Mouse (Mus musculus) urinary bladder, postnatal 10 days (tissue): ENCODE results near the gene Slc6a9.
A peak's percentile ranks its signal among the peaks of the same experiment; 100 is the strongest.

Source experiments
- DNase-seq: peaks from one replicate; pipeline ENCODE4 v3.0.0; 2022; ENCODE audit warnings: low spot score

Gene Slc6a9

DNA sequence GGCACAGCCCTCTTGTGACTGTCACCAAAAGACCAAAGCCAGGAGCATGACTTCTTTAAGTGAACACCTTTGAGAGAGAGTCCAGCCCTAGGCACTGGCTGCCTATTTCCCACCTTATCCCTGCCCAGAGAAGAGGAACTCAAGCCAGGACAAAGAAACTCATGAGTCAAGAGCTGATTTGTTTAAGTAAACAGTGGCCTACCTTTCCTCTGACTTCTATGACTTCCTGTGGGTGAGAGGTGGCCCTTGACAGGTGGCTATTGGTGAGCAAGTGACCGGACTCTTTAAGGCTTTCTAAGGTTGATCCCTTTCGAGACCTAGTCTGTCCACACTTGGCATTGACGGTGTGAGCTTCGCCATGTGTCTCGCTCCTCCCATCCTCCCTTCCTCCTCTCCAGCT, 6.5 kb downstream of the Slc6a9 start:
- DNase-seq = no peak

DNA sequence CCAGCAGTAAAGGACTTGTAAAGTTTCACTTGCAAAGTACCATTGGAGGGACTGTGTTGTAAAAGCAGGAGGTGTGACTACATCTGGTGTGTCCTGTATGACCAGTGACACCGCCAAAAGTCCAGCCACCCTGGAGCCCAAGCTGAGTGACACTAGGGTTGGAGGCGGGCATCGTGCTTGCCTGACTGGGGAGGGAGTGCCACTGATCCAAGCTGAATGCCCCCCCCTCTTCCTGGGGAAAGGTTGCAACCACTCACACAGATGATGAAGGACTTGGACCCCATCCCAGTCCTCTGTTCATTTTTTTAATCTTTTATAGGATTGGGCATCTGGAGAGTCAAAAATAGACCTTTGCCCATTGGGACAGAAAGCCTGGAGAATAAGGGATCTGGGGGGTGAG, 7.3 kb downstream of the Slc6a9 start:
- no peak for DNase-seq

DNA sequence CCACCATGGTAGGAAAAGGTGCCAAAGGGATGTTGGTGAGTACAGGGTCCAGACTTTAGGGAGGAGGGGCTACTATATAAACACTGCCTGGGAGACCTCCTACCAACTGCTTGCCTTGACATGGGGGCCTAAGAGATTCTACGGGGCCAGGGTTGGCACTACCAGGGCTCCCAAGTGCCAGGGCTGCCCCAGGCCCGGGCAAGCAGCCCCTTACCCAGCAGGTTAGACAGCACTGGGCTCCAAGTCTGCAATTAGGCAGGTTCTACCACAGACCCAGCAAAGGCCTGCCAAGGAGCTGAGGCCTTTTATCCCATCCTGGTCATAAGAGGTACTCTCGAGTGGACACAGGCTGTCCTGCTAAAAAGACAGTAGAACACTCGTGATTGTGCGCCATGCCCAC, 8.8 kb downstream of the Slc6a9 start:
- DNase-seq = no peak

DNA sequence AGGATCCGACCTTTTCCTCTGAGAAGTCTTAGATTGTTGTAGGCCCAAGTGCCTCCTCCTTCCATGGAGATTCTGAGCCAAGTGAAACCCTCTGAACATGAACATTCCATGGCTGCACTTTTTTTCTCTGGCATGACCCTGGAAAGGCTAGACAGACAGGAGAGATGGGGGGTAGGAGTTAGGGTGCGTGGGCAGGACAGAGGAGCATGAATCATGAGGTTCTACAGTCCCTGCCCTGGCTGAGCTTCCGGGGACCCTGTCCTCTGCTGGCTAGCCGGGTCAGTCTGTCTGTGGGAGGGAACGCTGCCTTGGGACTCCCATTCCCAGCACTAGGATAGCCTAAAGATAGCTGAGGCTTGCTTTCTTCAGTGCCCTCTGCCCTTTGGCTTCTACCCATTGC, 10.2 kb downstream of the Slc6a9 start:
- no peak for DNase-seq

DNA sequence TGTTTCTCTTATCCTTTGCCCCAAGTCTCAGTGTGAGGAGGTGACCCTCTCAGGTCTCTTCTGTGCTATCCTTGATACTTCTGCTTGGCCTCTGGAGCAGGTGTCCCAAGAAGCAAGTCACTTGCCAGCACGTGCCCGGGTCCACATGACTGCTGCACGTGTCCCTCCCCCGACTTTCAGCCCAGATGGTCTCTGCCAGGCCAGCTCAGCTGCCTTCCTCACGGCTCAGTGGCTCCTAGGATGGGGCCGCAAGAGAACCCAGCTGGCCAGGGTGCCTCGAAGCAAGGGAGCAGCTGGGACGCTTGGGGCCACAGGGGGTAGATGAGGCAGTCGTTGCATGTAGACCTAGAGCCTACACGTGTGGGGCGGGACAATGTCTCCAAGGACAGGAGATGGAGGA, 11.0 kb downstream of the Slc6a9 start:
- DNase-seq = no peak

DNA sequence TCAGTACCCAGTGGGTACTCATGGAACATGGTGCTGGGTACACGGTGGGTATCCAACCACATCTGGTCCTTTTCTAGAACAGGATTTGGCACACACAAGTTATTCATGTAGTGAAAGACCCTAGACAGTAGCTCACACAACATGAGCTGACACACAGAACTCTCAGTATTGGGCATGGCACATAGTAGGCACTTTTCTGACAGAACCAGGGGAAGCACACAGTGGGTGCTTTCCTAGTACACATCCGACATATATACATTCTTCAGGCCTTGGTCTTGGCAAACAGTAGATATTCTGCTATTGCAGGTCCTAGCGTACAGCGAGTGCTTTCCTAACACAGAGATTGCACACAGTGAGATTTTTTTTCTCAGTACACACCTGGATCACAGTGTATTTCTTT, 12.0 kb downstream of the Slc6a9 start:
- no peak for DNase-seq

DNA sequence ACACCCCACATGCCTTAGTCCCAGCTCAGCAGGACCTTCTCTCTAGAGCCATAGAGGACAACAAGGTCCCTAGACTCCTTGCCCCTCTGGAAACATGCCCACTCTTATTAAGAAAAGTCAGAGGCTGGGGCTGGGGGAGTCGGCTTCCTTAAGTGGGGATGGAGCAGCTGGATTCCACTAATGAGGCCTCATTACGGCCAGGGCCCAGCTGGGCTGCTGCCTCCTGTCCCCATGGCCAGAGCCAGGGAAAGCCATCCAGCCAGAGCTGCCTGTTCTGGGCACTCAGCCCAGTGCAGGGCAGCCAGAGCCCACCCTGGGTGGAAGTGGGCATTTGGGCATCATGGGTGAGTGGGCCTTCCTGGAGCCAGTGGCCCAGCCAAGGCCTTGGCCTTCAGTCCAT, 12.7 kb downstream of the Slc6a9 start:
- no peak for DNase-seq

DNA sequence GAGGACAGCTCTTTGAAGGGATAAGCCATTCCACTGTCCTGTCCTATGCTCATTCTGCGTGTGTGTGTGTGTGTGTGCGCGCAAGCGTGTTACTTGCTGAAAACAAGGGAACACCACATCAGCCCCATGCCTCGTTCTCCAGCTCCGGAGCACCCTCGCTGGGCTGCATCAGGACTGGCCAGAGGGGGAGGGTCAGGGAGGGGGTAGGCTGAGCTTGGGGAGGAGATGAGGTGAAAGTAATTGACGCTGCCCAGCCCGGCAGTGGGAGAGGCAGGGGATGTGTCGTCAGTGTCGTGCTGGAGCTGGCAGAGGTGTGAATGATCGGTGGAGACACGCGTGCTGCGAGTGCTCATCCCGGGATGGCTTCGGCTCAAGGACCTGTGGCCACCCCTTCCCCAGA, 14.8 kb downstream of the Slc6a9 start:
- no peak for DNase-seq

DNA sequence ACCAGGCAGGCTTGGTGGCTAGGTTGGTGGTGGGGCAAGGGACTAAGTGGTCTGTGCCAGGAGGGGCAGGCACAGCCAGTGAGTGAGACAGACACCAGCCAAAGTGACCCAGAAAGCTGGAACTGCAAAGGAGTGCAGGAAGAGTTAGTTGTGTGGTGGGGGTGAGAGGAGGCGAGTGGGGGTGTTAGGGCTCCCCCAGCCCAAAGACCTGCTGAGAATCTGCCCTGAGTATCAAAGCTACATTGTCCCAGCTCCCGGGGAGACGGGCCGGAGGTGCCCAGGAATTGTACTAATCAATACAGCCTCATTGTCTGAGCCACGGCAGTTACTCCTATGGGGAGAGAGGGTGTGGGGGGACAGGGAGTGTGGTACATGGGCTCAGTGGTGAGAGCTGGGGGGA, 15.2 kb downstream of the Slc6a9 start:
- DNase-seq = no peak

DNA sequence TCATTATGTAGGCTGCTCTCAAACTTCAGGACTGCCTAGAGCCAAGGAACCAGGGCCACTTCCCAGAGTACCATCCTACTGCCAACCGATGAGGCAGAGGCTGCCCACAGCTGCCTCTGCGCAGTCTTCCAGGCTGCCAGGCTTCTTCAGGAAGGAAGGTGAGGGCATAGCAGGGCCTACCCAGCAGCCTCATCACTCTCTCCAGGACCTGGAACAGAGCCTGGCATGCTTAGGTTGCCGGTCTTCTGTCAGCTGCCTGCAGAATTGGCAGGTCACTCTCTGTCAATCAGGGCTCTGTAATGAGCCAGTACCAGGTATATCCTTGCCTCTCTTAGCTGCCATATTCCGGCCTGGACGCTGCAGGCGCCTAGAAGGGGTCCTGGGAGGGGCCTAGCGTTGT, 15.9 kb downstream of the Slc6a9 start:
- DNase-seq = no peak

DNA sequence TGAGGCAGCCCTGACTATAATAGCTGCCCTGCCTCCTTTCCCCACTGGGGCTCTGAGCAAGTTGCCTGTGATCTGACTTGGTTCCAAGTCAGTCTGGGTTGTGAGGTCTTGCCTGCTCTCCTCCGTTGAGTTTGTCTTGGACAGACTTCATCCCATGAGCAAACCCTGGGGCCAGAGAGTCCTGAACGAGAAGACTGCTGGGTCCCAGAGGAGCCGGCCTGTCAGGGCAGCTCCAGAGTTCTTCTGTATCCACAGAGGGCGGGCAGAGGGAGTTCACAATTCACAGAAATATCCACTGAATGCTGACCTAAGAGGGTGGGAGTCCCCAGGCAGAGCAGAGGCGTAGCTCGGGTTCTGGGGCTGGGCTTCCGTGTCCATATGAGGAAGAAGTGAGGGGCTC, 16.6 kb downstream of the Slc6a9 start:
- no peak for DNase-seq

DNA sequence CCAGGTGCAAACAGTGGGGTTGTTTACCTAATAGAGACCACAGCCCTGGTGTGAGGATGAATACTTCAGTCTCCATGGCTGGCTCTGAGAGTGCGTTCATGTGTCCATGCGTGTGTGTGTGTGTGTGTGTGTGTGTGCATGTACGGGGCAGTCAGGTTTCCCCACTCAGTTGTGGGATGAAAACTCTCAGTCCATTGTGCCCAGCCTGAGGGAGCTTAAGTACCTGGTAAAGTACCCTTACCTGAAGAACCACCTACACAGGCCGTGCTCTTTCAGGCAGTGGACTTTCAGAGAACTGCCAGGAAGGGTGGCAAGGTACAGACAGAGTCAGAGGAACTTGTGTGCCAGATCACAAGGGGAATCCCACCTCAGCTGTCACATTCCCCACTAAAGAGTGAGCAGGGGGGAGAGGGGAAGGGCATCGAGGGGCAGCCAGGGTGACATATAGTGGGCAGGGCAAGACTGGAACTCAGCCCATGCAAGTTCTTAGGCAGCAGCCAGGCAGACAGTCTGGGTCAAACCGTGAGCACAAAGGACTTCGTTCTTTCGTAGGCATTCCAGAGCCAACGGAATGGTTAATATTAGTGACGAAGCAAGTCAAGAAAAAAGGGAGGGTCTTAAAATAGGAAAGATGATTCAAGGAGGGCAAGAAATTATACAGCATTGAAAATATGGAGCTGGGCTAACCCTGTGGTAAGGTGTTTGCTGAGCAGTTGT, 18.0 kb downstream of the Slc6a9 start:
- no peak for DNase-seq

DNA sequence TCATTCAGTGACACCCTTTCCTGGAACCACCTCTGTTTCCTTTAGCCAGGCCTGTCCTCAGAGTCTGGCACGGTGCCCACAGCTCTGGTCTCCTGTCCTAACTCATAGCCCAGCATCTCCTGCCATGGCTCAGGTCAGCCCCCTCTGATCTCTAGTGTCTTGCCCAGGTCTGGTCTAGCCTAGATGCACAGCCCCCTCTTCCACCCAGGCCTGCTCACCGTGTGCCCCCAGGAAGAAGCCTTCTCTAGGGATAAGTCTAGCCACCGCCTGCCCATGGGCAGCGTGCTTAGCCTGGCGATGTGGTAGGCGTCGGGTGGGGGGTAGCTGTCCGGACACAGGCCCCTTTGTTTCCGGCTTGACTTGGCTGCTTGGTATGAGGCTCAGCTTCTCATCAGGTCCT, 20.8 kb downstream of the Slc6a9 start:
- no peak for DNase-seq

DNA sequence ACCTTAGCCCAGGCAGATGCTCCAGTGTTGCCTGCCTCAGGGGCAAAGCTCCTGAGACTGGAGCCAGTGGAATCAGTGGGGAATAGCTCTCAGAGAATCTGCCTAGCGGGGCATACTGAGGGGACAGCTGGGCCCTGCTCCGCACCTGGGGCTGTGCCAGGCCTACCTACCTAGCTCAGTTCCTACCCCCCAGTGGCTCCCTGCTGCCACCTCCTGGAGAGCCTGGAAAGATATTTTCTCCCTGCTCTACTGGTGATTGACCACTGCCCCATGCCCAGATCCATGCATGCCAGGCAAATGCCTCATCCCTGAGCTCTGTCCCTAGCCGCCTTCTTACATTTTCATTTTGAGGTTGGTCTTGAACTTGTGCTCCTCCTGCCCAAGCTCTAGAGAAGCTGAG, 24.5 kb downstream of the Slc6a9 start:
- no peak for DNase-seq

DNA sequence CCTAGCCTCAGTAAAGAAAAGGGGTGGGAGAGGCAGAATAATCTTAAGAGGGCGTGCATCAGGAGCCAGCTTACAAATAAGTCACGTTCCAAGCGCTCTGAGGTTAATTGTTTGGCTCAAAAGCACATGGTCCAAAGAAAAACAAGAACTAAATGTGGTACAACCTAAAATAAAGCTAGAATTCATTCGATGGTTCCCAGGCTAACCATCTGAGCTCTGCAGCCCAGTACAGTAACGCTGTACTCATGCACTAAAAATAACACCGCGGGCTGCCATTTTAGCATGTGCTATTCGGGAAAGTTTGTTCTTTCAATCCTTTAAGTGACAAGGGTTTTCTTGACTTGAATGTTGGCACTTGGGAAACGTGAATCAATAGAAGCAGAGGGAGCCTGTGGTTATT, 26.3 kb downstream of the Slc6a9 start:
- no peak for DNase-seq

DNA sequence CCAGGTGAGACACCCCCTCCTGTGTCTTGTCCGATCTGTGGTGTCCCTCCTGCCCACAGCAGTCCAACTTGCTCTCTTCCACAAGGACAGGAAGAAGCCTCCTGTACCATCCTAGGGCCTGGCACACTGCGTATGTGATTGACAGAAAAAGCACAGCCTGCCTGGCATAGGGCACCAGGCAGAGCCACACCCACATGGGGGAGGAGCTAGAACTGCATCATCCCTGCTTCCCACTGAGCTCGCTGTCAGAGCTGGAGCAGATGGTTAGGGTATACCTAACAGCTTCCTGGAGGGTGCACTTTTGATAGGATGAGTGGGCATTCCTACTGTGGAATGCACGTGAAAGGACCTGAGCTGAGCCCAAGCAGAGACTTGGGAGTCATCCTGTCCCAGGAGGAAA, 28.5 kb downstream of the Slc6a9 start:
- DNase-seq = no peak

DNA sequence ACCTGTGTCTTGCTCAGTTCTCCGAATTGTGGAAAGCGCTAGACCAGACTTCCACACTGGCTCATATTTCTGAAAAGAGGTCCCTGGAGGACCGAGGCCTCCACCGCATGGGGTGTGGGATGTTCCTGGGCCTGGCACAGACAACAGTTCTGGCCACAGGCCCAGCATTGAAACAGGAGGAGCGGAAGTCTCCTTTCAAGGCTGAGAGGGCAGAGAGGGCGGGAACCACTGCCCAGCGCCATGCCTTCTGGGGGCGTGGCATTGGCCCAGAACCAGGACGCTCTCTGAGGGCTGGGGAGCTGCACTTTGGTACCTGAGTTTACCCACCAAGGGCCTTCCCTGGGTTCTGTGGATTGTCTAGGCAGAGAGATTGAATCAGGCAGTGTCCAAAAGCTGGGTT, 31.8 kb downstream of the Slc6a9 start:
- peak; percentile 40 for DNase-seq

DNA sequence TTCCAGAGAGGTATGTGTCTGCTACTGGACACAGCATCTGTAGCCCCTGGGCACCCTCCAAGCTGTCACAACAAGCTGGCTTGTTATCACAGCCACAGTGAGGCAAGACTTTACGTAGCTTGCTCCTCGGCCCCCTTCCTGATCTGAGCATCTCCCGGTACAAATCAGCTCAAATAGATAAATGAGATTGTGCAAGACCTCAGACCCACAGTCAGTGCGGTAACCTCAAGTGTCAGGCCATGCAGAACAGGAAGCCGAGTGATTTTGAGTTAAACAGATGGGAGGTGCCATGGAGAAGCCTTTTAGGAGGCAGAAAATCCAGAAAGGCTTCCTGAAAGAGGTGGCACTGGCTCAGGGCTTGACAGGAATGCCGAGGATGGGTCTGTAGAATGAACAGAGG, 32.7 kb downstream of the Slc6a9 start:
- no peak for DNase-seq

DNA sequence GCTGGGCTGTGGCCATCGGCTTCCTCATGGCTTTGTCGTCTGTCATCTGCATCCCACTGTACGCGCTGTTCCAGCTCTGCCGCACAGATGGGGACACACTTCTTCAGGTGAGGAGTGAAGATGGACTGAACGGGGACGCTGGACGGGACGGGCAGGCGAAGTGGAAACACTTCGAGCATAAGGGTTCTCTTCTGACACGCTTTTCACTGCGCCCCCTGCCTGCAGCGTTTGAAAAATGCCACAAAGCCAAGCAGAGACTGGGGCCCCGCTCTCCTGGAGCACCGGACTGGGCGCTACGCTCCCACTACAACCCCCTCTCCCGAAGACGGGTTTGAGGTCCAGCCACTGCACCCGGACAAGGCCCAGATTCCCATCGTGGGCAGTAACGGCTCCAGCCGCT, 33.5 kb downstream of the Slc6a9 start:
- DNase-seq = no peak

DNA sequence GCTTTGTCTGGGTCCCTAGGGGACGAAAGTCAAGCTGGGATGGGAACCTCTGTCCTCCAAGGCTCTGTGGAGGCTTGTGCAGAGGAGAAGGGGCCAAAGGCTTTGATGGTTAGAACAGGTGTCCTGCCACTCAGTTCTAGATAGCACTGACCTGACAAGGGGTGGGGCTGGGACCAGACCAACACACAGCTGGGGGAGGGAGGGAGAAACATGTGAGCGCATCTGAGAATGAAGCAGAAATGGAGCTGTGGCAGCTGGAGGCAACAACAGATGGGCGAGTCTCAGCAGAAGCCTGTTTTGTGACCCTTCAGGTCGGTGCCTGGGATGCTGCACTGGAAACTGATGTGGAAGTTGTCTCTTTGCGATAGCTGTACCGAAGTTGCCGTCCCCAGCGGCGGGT, 35.0 kb downstream of the Slc6a9 start:
- no peak for DNase-seq

DNA sequence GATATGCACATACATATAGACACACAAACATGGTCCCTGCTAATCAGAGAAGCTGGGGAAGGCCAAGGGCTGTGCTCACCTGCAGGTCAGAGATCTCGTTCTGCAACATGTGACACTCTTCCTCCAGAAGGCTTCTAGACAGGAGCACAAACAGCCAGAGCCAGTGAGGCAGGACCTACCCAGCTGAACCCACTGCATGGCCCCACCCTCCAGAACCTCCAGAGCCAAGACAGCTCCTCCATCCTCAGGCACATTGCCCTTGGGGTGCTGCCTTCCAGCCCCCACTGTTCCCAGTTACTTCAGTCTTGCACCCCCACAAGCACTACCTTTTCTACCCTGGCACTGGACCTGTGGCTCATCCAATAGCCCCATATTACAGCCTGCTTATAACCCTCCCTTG, 36.1 kb downstream of the Slc6a9 start:
- no peak for DNase-seq

DNA sequence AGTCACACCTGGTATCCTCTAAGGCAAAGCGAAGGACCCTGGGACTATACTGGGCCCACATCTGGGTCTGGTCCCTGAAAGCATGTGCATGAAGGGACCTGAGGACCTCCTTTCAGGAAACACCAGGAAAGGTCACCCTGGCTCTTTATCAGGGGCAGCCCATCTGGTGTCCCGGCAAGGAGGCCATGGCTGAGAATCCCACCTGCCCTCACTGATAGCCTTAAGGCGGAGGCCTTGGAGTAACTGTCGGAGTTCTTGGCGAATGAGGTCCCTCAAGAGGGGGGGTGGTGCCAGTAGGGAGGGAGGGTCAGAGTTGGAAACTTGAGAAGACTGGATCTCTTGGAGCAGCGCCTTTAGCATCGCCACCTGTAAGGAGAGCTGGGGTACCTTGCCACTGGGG, 37.5 kb downstream of the Slc6a9 start:
- no peak for DNase-seq

DNA sequence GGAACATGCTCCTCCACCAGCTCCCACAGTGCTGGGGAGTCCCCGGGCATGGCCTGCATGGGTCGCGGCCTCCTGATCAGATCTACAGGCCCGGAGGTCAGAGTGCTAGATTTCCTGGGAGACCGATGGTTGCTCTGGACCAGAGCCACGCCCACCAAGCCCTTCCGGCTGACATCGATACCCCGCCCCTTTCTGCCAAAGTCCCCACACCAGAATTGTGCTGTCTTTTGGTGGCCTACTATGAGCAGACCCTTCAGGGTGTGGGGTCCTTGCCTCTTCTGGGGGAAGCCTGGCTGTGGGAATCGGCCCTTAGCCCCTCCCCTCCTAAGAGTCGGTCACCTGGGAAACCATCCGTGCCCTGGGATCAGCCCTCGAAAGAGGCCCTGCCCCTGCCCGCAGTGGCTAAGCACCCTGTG, 38.2 kb downstream of the Slc6a9 start, which contains the start of gene Ccdc24:
Ccdc24 (minus strand) TSS at position 87 of the 416 bp plus-strand sequence.
- no peak for DNase-seq

DNA sequence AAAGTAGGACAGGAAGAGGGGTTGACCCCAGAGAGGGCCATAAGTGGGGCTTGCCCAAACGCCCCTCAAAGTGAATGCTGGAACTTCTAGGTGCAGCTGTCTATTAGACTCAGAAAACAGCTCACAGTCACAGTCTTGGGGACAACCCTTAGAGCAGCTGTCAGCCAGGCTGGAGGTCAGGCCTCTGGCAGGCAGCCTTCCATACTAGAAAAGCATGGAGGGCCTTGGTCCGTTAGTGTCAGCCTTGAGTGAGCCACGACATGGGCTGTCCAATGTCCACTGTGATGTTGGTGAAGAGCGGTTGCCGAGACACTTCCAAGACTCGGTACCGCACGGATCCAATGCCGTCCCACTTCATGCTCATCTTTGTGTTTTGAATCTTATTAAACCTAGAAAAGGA, 39.3 kb downstream of the Slc6a9 start:
- DNase-seq = no peak

DNA sequence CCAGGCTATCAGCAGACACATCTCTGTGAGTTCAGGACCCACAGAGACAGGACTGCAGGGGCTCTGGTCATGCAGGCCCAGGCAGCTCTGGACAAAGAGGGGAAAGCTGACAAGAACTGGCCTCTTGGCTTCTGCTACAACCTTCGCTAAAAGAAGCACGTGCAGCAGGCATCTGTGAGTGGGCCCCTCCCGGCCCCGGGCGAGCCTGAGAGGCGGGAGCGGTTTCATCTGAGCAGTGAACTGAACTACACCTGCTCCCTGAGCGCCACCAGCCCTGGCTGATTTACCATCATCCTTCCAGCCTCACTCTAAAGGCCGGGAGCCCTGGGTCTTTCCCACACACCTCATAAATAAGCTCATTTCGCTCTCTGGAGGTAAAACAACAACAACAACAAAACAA, 44.0 kb downstream of the Slc6a9 start:
- DNase-seq = no peak
